Comparison of ENCODE assay signal across 14 mouse cellular contexts in the genomic region with DNA sequence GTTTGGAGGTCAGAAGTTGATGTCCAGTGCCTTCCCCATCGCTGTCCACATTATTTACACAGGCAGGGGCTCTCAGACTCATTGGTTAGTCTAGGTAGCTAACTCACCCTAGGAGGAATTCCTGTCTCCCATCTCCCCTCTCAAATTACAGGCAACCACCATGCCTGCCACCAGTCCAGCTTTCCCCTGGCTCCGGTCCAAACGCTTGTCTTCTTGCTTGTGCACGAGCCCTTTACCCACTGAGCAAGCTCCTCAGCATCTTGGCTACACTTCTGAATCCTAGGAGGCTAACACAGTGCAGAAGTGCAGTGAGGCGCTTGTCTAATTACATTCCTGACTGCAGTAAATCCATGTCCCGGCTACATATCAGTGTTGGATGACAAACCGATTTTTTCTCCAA. TPM values are rescaled to one million over a fixed set of nuclear protein-coding genes. Genes with fewer than 3 reads are reported as not detected.
DNase-seq lines count a peak whose midpoint lies in the region; TF ChIP-seq lines count a peak whose summit lies in the region.
"Had no signal": no experiment of that assay in that cellular context is flagged by ENCODE, and none has a peak within 500 bp of the region (broad histone marks: within the 10 kb centered on the region; RNA-seq: fewer than 3 reads in every experiment).

No protein-coding gene starts in this region.

- no peak overlapping the region for H3K4me3 ChIP-seq in gastrocnemius, adult 2 months
- H3K4me3 ChIP-seq: heart, embryonic 15.5 days; liver, embryonic 15.5 days had no signal

- H3K27ac ChIP-seq in gastrocnemius, adult 2 months: no peak overlapping the region
- H3K27ac ChIP-seq: heart, embryonic 15.5 days; liver, embryonic 15.5 days; macrophage had no signal

- TF ChIP-seq CTCF in gastrocnemius, adult 2 months (IDR thresholded peaks at IDR 0.05): no peak

- DNase-seq in gastrocnemius, adult 2 months: peak; percentile 45
- DNase-seq in gastrocnemius, postnatal 36 days: no peak
- DNase-seq in kidney, postnatal 4 days: peak; percentile 31 to 39
- DNase-seq in kidney, postnatal 14 days: no peak
- DNase-seq in 3T3-L1 (ENCODE audit: low read depth, low spot score) (peak; percentile 35), MN1 (ENCODE audit: low spot score) (peak; percentile 42), adipocyte (ENCODE audit: low spot score) (no peak)
- DNase-seq: adrenal gland, postnatal 10 days; right cerebral cortex, adult 18-20 months had no signal

- intact Hi-C loops in gastrocnemius, adult 2 months (cut with DNase I): no loop called here
- intact Hi-C loops in gastrocnemius, postnatal 36 days (cut with DNase I): no loop called here

RNA-seq across cellular contexts. Expression of gene Tmed8, which starts 19.1 kb away (rescaled TPM):
- total RNA-seq in gastrocnemius, adult 2 months (2021): 1 to 10 TPM; 1.6 to 2.2 TPM
- total RNA-seq in gastrocnemius, postnatal 36 days (2021): 1 to 10 TPM; 1.7 to 1.9 TPM

RNA-seq across cellular contexts. Expression of gene Noxred1, which starts 19.2 kb away (rescaled TPM):
- 1 to 10 TPM in 1 of 2 experiments, under 1 TPM in 1; 0.26 to 1.1 TPM for total RNA-seq in gastrocnemius, adult 2 months (2021)
- total RNA-seq in gastrocnemius, postnatal 36 days (2021): under 1 TPM; 0.33 to 0.47 TPM
- total RNA-seq: common myeloid progenitor, adult 5-6 weeks had no signal

RNA-seq across cellular contexts. Expression of gene Samd15, which starts 19.8 kb away (rescaled TPM):
- total RNA-seq in gastrocnemius, adult 2 months (2021): not detected
- total RNA-seq in gastrocnemius, postnatal 36 days (2021): not detected
- total RNA-seq: monocyte, adult 5-6 weeks had no signal

RNA-seq across cellular contexts. Expression of gene Vipas39, which starts 46.7 kb away (rescaled TPM):
- 1 to 10 TPM; 7.3 to 9.5 TPM for total RNA-seq in gastrocnemius, adult 2 months (2021)
- total RNA-seq in gastrocnemius, postnatal 36 days (2021): 10 to 100 TPM in 1 of 2 experiments, 1 to 10 TPM in 1; 7.3 to 10.1 TPM

RNA-seq across cellular contexts. Expression of gene Ahsa1, which starts 46.9 kb away (rescaled TPM):
- total RNA-seq in gastrocnemius, adult 2 months (2021): 100 to 1,000 TPM; 120 to 154 TPM
- total RNA-seq in gastrocnemius, postnatal 36 days (2021): 100 to 1,000 TPM; 117 to 123 TPM

Comparison
In these comparisons a context has a peak if more than half of its experiments do, and no peak if none do; other contexts are left out.
1. DNase-seq: peak in gastrocnemius, adult 2 months (single experiment), kidney, postnatal 4 days (2 of 2), 3T3-L1 (single experiment) and MN1 (single experiment); none in gastrocnemius, postnatal 36 days (0 of 2), kidney, postnatal 14 days (single experiment) and adipocyte (single experiment).